Mouse (Mus musculus) neural tube, embryonic 15.5 days (tissue): ENCODE data around the gene Fam107a. TPM values are rescaled to one million over a fixed set of nuclear protein-coding genes. Genes with fewer than 3 reads are reported as not detected.
A peak's percentile ranks its signal among the peaks of the same experiment; 100 is the strongest.
"Not testable (repeated sequence)": the region's sequence is repeated elsewhere in the genome, so short reads cannot be mapped to it uniquely, and the experiment has no call there.

Source experiments
- ATAC-seq: fragments of 200-750 bp; cut with Nextera tagmentation; 2 replicates; pipeline ENCODE4 v1.8.0; 2017; ENCODE audit warnings: mild to moderate bottlenecking, moderate TSS enrichment, moderate library complexity; ENCODE audit not compliant: low FRiP score
- H3K27ac ChIP-seq: fragments of 300-500 bp; sonication (generic); replicated peaks from 2 replicates; pipeline ENCODE4 v1.5.1; 2015; ENCODE audit warnings: mild to moderate bottlenecking, inconsistent platforms
- H3K27me3 ChIP-seq: fragments of 300-500 bp; sonication (generic); replicated peaks from 2 replicates; pipeline ENCODE4 v1.6.1; 2015; ENCODE audit warnings: inconsistent platforms
- H3K36me3 ChIP-seq: fragments of 300-500 bp; sonication (generic); 2 replicates; pipeline ENCODE4 v1.6.1; 2015; ENCODE audit warnings: inconsistent platforms
- H3K4me1 ChIP-seq: fragments of 300-500 bp; sonication (generic); 2 replicates; pipeline ENCODE4 v1.6.1; 2015; ENCODE audit warnings: inconsistent platforms
- H3K4me2 ChIP-seq: fragments of 300-500 bp; sonication (generic); 2 replicates; pipeline ENCODE4 v1.6.1; 2015; ENCODE audit warnings: inconsistent platforms, mild to moderate bottlenecking, moderate library complexity
- H3K4me3 ChIP-seq: fragments of 300-500 bp; sonication (generic); replicated peaks from 2 replicates; pipeline ENCODE4 v1.5.1; 2015; ENCODE audit warnings: mild to moderate bottlenecking, inconsistent platforms
- H3K9ac ChIP-seq: fragments of 300-500 bp; sonication (generic); replicated peaks from 2 replicates; pipeline ENCODE4 v1.6.1; 2015; ENCODE audit warnings: mild to moderate bottlenecking, inconsistent platforms
- H3K9me3 ChIP-seq: fragments of 300-500 bp; sonication (generic); replicated peaks from 2 replicates; pipeline ENCODE4 v1.6.1; 2016; ENCODE audit warnings: inconsistent platforms
- WGBS: fragments of 180-500 bp; shearing (Covaris S2); methylation state at CpG from one replicate; pipeline ENCODE4 v1.1.7; 2015; ENCODE audit warnings: mixed read lengths; 5-methylcytosine and 5-hydroxymethylcytosine counted together
- polyA plus RNA-seq: library from polyadenylated mRNA; unstranded; fragments of >200 nt; fragmentation: Nextera tagmentation; extraction: Ambion mirVana; gene quantifications from 2 replicates; pipeline ENCODE4 v1.2.1, GENCODE M21; 2015

Gene Fam107a
- polyA plus RNA-seq, 1 experiment from 2014 or later, result 0.44 TPM

DNA sequence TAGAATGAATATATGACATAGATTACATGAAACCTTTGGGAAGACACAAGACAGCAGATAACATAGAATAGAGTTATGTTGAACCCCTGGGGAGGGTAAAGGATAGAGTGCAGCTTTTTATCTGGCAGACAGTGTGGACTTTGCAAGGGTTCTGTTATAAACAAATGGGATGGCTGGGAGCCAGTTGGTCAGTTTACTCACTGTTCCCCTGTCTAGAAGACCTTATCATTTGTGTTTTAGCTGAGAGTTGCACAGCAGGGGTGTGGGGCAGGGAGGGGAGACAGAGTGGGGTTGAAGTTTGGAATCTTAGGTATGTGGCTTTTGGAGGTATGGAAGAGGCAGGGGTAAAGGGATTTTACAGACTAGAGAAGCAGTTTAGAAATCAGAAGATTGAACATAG lies 34.0 kb downstream of the Fam107a start:
- Histone ChIP-seq H3K36me3 (no peaks in the 10 kb centered on the region), H3K9ac (no peak overlapping the region), H3K4me3 (no peak overlapping the region), H3K9me3 (no peaks in the 10 kb centered on the region), H3K4me1 (no peaks in the 10 kb centered on the region), H3K4me2 (no peak overlapping the region), H3K27ac (no peak overlapping the region), H3K27me3 (no peaks in the 10 kb centered on the region)
- no peak for ATAC-seq

DNA sequence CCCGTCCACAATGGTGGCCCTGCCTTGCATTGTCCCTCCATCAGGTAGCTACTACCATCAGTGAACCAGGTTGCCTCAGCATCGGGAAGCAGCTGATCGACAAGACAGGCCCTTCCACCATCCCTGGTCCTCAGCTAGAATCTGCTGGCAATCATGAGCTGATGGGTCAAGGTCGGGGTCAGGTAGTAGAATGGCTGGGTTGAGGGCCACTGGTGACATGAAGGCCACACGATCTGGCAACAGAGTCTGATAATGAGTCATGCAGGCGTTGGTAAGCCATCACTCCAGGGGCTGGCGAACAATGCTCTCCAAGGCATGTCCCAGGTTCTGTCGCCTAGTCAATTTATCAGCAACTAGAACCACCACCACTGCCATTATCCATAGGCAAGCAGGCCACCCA lies 46.5 kb downstream of the Fam107a start:
- not testable (repeated sequence) for H3K4me1 ChIP-seq, H3K4me2 ChIP-seq, H3K36me3 ChIP-seq, H3K27me3 ChIP-seq, H3K9ac ChIP-seq, H3K4me3 ChIP-seq, H3K27ac ChIP-seq, ATAC-seq, H3K9me3 ChIP-seq
- 89% methylated on average over 8 of the region's 8 CpGs for WGBS

DNA sequence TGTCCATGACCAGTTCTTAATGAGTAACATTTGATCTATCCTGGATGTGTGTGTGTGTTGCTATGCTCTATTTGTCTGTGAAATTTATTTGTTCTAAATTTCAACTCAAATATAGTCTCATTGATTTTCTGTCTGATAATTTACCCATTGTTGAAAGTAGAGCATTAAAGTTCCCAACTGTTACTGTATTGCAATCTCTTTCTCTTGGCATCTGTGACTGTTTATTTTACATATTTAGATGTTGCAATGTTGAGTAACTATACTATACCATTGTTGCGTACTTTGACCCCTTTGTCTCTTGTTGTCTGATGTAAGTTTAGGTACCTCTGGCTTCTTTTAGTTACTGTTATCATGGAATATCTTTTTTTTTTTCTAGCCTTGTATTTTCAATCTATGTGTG lies 53.4 kb downstream of the Fam107a start:
- Histone ChIP-seq H3K36me3 (no peaks in the 10 kb centered on the region), H3K9me3 (no peaks in the 10 kb centered on the region), H3K27ac (no peak overlapping the region), H3K4me2 (no peak overlapping the region), H3K9ac (no peak overlapping the region), H3K4me1 (no peaks in the 10 kb centered on the region), H3K4me3 (no peak overlapping the region), H3K27me3 (no peaks in the 10 kb centered on the region)
- no peak for ATAC-seq
- 94% methylated on average over 1 of the region's 1 CpGs for WGBS

DNA sequence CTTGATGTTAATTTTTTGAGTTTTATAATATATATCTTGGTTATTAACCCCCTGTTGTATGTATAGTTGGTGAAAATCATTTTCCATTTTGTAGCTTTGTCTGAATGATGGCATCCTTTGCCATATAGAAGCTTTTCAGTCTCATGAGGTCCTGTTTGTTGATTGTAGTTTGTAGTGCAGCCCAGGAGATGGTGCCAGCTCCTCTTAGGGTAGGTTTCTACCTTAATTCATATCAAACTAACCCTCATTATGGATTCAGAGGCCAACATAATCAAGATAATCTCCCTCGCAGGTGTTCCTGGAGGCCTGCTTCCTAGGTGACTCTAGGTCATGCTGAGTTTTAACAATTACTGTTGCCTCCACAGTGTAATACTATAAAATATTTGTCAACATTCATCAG lies 55.6 kb downstream of the Fam107a start:
- H3K36me3 ChIP-seq, result no peaks in the 10 kb centered on the region
- whole genome bisulfite sequencing, result 69% methylated on average over 1 of the region's 1 CpGs

DNA sequence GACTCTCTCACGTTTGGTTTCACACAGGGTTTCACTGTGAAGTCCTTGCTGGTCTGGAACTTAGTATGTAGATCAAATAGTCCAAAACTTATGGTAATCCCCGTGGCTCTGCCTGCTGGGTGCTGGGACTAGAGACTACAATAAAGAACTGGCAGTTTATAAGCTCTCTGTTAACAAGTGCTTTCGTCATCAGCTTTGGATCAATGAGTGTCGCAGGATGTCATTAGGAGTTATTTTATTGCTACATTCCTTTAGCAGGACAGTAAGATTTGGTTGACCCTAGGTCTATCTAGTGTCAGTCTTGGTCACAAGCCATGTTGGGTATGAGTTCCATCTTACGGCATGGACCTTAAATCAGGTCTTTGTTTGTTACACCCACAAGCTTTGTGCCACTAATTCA lies 57.6 kb downstream of the Fam107a start:
- H3K27ac ChIP-seq, result no peak overlapping the region
- no peaks in the 10 kb centered on the region for H3K27me3 ChIP-seq
- H3K9ac ChIP-seq, result no peak overlapping the region
- H3K9me3 ChIP-seq, result no peaks in the 10 kb centered on the region
- WGBS, result 77% methylated on average over 5 of the region's 5 CpGs
- ATAC-seq, result no peak
- H3K4me1 ChIP-seq, result no peaks in the 10 kb centered on the region
- no peak overlapping the region for H3K4me3 ChIP-seq
- no peaks in the 10 kb centered on the region for H3K36me3 ChIP-seq
- H3K4me2 ChIP-seq, result no peak overlapping the region

More for the DNA sequence above, 55.6 kb downstream of the Fam107a start:
- Histone ChIP-seq H3K27ac (no peak overlapping the region), H3K4me1 (no peaks in the 10 kb centered on the region), H3K9me3 (no peaks in the 10 kb centered on the region), H3K9ac (no peak overlapping the region), H3K4me3 (no peak overlapping the region), H3K4me2 (no peak overlapping the region), H3K27me3 (no peaks in the 10 kb centered on the region)
- no peak for ATAC-seq

DNA sequence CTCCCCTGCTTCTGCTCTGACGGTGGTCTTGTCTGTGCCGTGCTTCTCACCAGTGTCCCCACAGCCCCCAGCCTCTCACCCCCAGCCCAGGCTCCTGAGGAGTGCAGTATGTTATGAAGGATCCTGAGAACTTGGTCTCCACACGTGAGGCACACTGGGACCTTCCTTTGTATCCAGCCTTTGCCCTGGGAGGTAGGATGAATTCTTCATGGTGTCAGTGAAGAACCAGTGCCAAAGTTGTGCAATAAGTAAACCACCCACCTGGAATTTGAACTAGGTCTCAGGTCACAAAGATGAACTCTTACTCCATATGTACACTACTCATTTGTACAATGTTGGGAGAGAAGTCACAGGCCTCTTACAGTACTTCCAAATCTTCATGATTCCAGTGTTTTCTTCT lies 58.7 kb downstream of the Fam107a start, which contains the start of gene Acox2:
Gene Acox2, minus strand, starts transcription at position 188 of the 400 bp plus-strand sequence.
- WGBS, result 87% methylated on average over 3 of the region's 3 CpGs

DNA sequence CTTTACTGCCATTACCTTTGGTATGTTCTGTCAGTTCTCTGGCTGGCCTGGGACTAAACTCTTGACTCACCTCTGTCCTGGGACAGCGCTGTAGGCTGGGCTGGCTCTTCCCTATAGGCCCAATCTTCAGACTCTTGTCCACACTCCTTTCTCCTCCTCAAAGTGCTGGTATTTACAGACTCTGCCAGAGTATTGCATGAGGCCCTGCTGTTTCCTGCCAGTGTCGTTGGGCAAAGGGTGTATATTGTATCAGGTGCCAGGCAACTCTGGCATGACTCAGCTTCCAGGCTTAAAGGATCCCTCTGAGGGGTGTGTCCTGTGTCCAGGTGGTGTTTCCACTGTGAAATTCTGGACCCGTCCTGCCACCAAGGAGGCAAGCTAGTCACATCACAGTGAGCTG lies 59.1 kb downstream of the Fam107a start:
- Histone ChIP-seq H3K4me3 (no peak overlapping the region), H3K36me3 (no peaks in the 10 kb centered on the region), H3K4me1 (no peaks in the 10 kb centered on the region), H3K9ac (no peak overlapping the region), H3K27ac (no peak overlapping the region), H3K4me2 (no peak overlapping the region), H3K27me3 (no peaks in the 10 kb centered on the region), H3K9me3 (no peaks in the 10 kb centered on the region)
- no peak for ATAC-seq
- 79% methylated on average over 3 of the region's 3 CpGs for WGBS

More for the DNA sequence above, 58.7 kb downstream of the Fam107a start, which contains the start of gene Acox2:
- Histone ChIP-seq H3K36me3 (no peaks in the 10 kb centered on the region), H3K4me1 (no peaks in the 10 kb centered on the region), H3K4me3 (no peak within 1 kb of the TSS), H3K9me3 (no peaks in the 10 kb centered on the region), H3K27ac (no peak within 1 kb of the TSS), H3K27me3 (no peaks in the 10 kb centered on the region), H3K4me2 (no peak within 1 kb of the TSS), H3K9ac (no peak within 1 kb of the TSS)
- no peak for ATAC-seq

DNA sequence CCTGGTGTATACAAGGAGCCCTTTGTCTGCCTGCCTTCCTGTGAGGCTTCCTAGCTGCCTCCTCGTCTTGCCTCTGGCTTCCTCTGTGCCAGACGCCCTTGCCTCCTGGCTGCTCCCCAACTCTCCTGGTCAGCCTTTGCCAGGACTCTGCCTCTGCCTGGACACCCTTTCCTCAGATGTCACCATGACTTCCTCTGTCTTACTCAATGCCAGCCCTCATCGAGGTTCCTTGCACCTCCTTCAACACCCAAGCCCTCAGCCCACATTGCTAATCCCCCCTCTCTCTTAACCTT lies 59.5 kb downstream of the Fam107a start:
- H3K27ac ChIP-seq, result no peak overlapping the region
- no peaks in the 10 kb centered on the region for H3K9me3 ChIP-seq
- H3K27me3 ChIP-seq, result no peaks in the 10 kb centered on the region
- ATAC-seq, result no peak
- no peaks in the 10 kb centered on the region for H3K4me1 ChIP-seq
- WGBS, result 50% methylated on average over 3 of the region's 3 CpGs
- no peak overlapping the region for H3K9ac ChIP-seq
- no peaks in the 10 kb centered on the region for H3K36me3 ChIP-seq
- H3K4me3 ChIP-seq, result no peak overlapping the region
- H3K4me2 ChIP-seq, result no peak overlapping the region

DNA sequence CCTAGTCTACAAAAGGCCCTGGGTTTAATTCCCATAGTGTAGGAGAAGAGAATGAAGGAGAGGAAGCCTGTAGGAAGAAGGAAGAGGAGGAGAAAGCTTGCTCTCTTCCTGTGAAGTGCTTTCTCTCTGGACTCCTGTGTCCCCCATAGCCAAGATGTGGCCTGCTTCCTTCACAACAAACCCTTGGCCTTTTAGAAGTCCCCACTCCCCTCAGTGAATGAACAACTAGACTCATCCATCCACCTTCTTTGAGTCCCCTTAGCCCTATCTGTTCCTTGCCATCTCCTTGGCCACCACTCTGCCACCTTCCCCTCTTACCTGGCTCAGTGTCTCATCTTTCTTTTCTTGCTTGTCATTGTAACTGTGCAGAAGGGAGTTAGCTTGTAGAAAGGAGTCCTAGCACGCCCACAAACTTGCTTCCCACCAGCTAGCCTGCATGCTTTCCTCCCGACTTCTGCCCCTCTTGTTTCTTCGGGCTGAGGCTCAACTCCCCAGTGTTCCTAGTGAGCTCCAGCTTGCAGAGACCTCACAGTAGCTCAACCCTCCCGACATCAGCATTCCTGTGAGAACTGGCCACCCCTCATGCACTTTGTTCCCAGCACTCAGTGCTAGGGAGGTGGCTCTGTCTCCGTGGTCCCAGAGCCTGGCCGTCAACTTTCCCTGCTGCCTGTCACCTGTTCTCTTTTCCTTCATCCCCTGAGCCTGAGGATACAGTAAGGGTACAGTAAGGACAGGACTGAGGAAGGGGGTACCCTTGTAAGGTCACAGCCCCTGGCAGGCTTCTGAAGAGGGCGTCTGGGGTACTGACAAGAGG lies 60.1 kb downstream of the Fam107a start:
- WGBS, result 59% methylated on average over 7 of the region's 7 CpGs
- H3K27me3 ChIP-seq, result no peaks in the 10 kb centered on the region
- ATAC-seq, result no peak

DNA sequence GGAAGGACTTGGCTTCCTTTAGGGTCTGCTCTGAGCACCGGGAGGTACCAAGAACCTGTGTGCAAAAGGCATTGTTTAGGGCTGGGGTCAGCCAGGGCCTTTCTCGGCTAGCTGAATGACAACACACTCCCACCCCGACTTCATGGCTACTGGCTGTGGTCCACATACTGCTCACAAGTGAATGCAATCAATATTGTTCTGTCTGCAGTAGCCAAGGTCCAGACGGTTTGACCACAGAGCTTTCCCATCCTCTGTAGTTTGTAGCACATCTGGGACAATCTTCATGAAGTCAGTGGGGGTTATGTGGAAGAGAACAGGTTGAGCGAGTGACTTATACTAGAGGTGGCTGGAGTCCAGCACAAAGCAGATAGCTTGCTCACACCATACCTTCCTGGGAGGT lies 60.9 kb downstream of the Fam107a start:
- Histone ChIP-seq H3K4me1 (no peaks in the 10 kb centered on the region), H3K27ac (no peak overlapping the region), H3K9me3 (no peaks in the 10 kb centered on the region), H3K4me2 (no peak overlapping the region), H3K36me3 (no peaks in the 10 kb centered on the region), H3K9ac (no peak overlapping the region), H3K27me3 (no peaks in the 10 kb centered on the region), H3K4me3 (no peak overlapping the region)
- no peak for ATAC-seq
- 71% methylated on average over 5 of the region's 5 CpGs for WGBS

More for the DNA sequence above, 60.1 kb downstream of the Fam107a start:
- Histone ChIP-seq H3K9ac (no peak overlapping the region), H3K27ac (no peak overlapping the region), H3K4me1 (no peaks in the 10 kb centered on the region), H3K9me3 (no peaks in the 10 kb centered on the region), H3K36me3 (no peaks in the 10 kb centered on the region), H3K4me2 (no peak overlapping the region), H3K4me3 (no peak overlapping the region)

DNA sequence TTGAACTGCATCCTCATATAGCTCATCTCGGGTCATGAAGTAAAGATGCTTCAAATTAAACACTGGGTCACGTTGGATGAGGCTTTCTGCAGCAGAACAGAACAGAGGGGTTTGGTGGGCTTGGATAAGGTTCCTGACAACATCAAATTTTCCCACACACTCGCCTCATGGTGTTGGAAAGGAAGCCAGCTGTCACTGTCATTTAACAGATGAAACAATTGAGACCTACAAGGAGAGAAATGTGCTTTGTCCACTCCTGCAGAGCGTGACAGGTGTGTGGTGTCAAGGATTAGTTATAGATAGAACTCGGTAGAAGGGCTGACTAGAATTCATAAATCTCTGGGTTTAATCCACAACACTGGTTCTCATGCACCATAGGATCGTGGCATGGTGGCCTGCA lies 61.8 kb downstream of the Fam107a start:
- no peak overlapping the region for H3K9ac ChIP-seq
- H3K27ac ChIP-seq, result no peak overlapping the region
- H3K4me2 ChIP-seq, result no peak overlapping the region
- no peak overlapping the region for H3K4me3 ChIP-seq
- 78% methylated on average over 6 of the region's 6 CpGs for WGBS
- H3K36me3 ChIP-seq, result no peaks in the 10 kb centered on the region
- H3K27me3 ChIP-seq, result no peaks in the 10 kb centered on the region
- H3K9me3 ChIP-seq, result no peaks in the 10 kb centered on the region
- no peaks in the 10 kb centered on the region for H3K4me1 ChIP-seq
- no peak for ATAC-seq

DNA sequence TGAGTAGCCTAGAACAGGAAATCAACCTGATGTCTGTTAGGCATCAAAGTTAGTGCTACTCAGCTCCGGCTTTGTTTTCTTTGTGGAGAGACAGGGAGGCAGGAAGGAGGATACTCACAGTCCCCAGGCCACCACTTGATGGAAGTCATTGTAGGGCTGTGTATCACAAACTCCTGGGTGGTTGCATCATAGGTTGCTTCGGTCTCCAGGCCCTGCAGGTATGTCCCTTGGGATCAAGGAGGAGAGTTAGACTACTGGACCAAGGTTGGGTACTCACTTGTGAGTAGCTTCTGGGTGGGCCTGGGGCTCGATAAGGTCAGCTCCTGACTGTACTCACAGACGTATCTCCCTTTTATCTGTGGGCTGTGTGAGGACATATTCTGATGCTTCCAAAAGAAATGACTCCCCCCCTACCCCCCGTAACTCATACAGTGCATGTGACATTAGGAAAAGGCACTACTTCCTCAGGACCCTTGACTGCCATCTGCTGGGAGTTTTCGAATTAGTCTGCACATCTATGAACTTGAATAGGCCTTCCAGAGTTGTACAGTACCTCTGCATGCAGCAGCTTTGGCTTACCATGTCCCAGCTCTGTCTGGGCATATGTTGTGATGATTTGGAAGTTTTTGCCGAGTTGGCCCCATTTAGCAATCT lies 62.6 kb downstream of the Fam107a start:
- WGBS, result 78% methylated on average over 7 of the region's 7 CpGs

More for the DNA sequence above, 62.6 kb downstream of the Fam107a start:
- Histone ChIP-seq H3K9ac (no peak overlapping the region), H3K27me3 (no peaks in the 10 kb centered on the region), H3K4me3 (no peak overlapping the region), H3K4me2 (no peak overlapping the region), H3K9me3 (no peaks in the 10 kb centered on the region), H3K27ac (no peak overlapping the region), H3K4me1 (no peaks in the 10 kb centered on the region), H3K36me3 (no peaks in the 10 kb centered on the region)
- peak; percentile 8; the same call in 1 of the 2 replicates for ATAC-seq
